Comparison of ENCODE assay signal across 7 mouse cellular contexts in genomic region chr11:74870991-74871622, GRCm38 (mm10). TPM values are rescaled to one million over a fixed set of nuclear protein-coding genes. Genes with fewer than 3 reads are reported as not detected.
A peak's percentile ranks its signal among the peaks of the same experiment; 100 is the strongest.
DNase-seq lines count a peak whose midpoint lies in the region; ATAC-seq lines count a peak whose summit lies in the region.

No protein-coding gene starts in this region.

- no peaks in the 10 kb centered on the region for H3K27me3 ChIP-seq in midbrain, embryonic 12.5 days
- H3K27me3 ChIP-seq in midbrain, embryonic 10.5 days (ENCODE audit: low read depth, poor library complexity, severe bottlenecking), result no peaks in the 10 kb centered on the region
- H3K27me3 ChIP-seq in forebrain, embryonic 16.5 days (replicated peaks; ENCODE audit: control insufficient read depth, insufficient read depth, low read length), result no peaks in the 10 kb centered on the region
- no peaks in the 10 kb centered on the region for H3K27me3 ChIP-seq in neural tube, embryonic 14.5 days (ENCODE audit: control insufficient read depth, insufficient read depth, low read length)

- peak overlapping the region; percentile 68 for H3K27ac ChIP-seq in midbrain, embryonic 12.5 days (replicated peaks)
- no peak overlapping the region for H3K27ac ChIP-seq in midbrain, embryonic 10.5 days (replicated peaks)
- H3K27ac ChIP-seq in forebrain, embryonic 16.5 days (ENCODE audit: low read length), result no peak overlapping the region
- H3K27ac ChIP-seq in neural tube, embryonic 14.5 days (ENCODE audit: low read depth, low read length), result peak overlapping the region; percentile 62; the same call in 1 of the 2 replicates

- H3K36me3 ChIP-seq in midbrain, embryonic 12.5 days, result peaks cover 22% of the 10 kb centered on the region
- H3K36me3 ChIP-seq in midbrain, embryonic 10.5 days, result peaks cover 28% of the 10 kb centered on the region
- no peaks in the 10 kb centered on the region; the same call in 1 of the 2 replicates for H3K36me3 ChIP-seq in forebrain, embryonic 16.5 days (ENCODE audit: control insufficient read depth, insufficient read depth)
- peaks cover 12% of the 10 kb centered on the region; the same call in 1 of the 2 replicates for H3K36me3 ChIP-seq in neural tube, embryonic 14.5 days (ENCODE audit: control insufficient read depth, insufficient read depth, low read length)

- no peak overlapping the region for H3K4me3 ChIP-seq in midbrain, embryonic 12.5 days
- H3K4me3 ChIP-seq in midbrain, embryonic 10.5 days, result no peak overlapping the region
- no peak overlapping the region for H3K4me3 ChIP-seq in forebrain, embryonic 16.5 days (replicated peaks; ENCODE audit: low read length)
- no peak overlapping the region for H3K4me3 ChIP-seq in neural tube, embryonic 14.5 days (ENCODE audit: low read depth, low read length)

- no peaks in the 10 kb centered on the region for H3K9me3 ChIP-seq in midbrain, embryonic 12.5 days
- no peaks in the 10 kb centered on the region for H3K9me3 ChIP-seq in midbrain, embryonic 10.5 days (replicated peaks)
- no peaks in the 10 kb centered on the region for H3K9me3 ChIP-seq in forebrain, embryonic 16.5 days (ENCODE audit: control insufficient read depth, low read length)
- H3K9me3 ChIP-seq in neural tube, embryonic 14.5 days (ENCODE audit: control insufficient read depth, low read length), result no peaks in the 10 kb centered on the region

- no peak for ATAC-seq in midbrain, embryonic 12.5 days (ENCODE audit: low FRiP score, low read depth)
- ATAC-seq in forebrain, embryonic 16.5 days, result peak; percentile 42; the same call in 1 of the 2 replicates
- 0 out of 2 replicates have a peak, but pooled peaks have one; percentile 16 for ATAC-seq in neural tube, embryonic 14.5 days (ENCODE audit: low read depth)

- WGBS in midbrain, embryonic 12.5 days, result 33% methylated on average over 12 of the region's 12 CpGs
- WGBS in midbrain, embryonic 10.5 days, result 32% methylated on average over 12 of the region's 12 CpGs
- 13% methylated on average over 12 of the region's 12 CpGs for WGBS in forebrain, embryonic 16.5 days
- WGBS in neural tube, embryonic 14.5 days, result 12% methylated on average over 12 of the region's 12 CpGs

- no peak overlapping the region for H3K9ac ChIP-seq in midbrain, embryonic 12.5 days (replicated peaks)
- H3K9ac ChIP-seq in forebrain, embryonic 16.5 days (replicated peaks; ENCODE audit: low read depth, low read length), result no peak overlapping the region; the same call in 1 of the 2 replicates
- H3K9ac ChIP-seq in neural tube, embryonic 14.5 days (replicated peaks; ENCODE audit: low read depth, low read length), result no peak overlapping the region

- H3K4me2 ChIP-seq in midbrain, embryonic 12.5 days (replicated peaks), result no peak overlapping the region
- H3K4me2 ChIP-seq in forebrain, embryonic 16.5 days (ENCODE audit: low read length), result no peak overlapping the region
- no peak overlapping the region for H3K4me2 ChIP-seq in neural tube, embryonic 14.5 days (ENCODE audit: low read depth, low read length)

- no peak for DNase-seq in midbrain, embryonic 10.5 days (ENCODE audit: low spot score)
- DNase-seq in layer of hippocampus, postnatal 14 days (ENCODE audit: low spot score in 2 of 2), result peak; percentile 60 to 61
- DNase-seq in liver, result no peak
- no peak for DNase-seq in cerebellum, adult 11 months

- peaks cover 26% of the 10 kb centered on the region for H3K4me1 ChIP-seq in midbrain, embryonic 12.5 days
- H3K4me1 ChIP-seq in midbrain, embryonic 10.5 days, result peaks cover 10% of the 10 kb centered on the region
- peaks cover 18% of the 10 kb centered on the region for H3K4me1 ChIP-seq in forebrain, embryonic 16.5 days (replicated peaks; ENCODE audit: control insufficient read depth, insufficient read depth, low read length)
- H3K4me1 ChIP-seq in neural tube, embryonic 14.5 days (ENCODE audit: control insufficient read depth, insufficient read depth, low read length), result peaks cover 28% of the 10 kb centered on the region

RNA-seq across cellular contexts. Expression of gene Sgsm2, which starts 25.8 kb away (rescaled TPM):
- 16.2 and 19.0 TPM in 2 replicates for polyA plus RNA-seq in midbrain, embryonic 12.5 days (2016; fragmentation: Nextera tagmentation; extraction: Ambion mirVana)
- polyA plus RNA-seq in midbrain, embryonic 10.5 days (2016; fragmentation: Nextera tagmentation; extraction: Ambion mirVana), result 7.6 and 9.5 TPM in 2 replicates
- 13.1 and 18.2 TPM in 2 replicates for polyA plus RNA-seq in forebrain, embryonic 16.5 days (2015; fragmentation: Nextera tagmentation; extraction: Ambion mirVana)
- 10 to 100 TPM; 69.6 to 73.0 TPM for total RNA-seq in layer of hippocampus, postnatal 14 days (2021)
- 25.3 and 28.7 TPM in 2 replicates for polyA plus RNA-seq in neural tube, embryonic 14.5 days (2014; fragmentation: Nextera tagmentation; extraction: Ambion mirVana)

RNA-seq across cellular contexts. Expression of gene Tsr1, which starts 26.8 kb away (rescaled TPM):
- polyA plus RNA-seq in midbrain, embryonic 12.5 days (2016; fragmentation: Nextera tagmentation; extraction: Ambion mirVana), result 36.0 and 36.4 TPM in 2 replicates
- polyA plus RNA-seq in midbrain, embryonic 10.5 days (2016; fragmentation: Nextera tagmentation; extraction: Ambion mirVana), result 46.3 and 49.7 TPM in 2 replicates
- polyA plus RNA-seq in forebrain, embryonic 16.5 days (2015; fragmentation: Nextera tagmentation; extraction: Ambion mirVana), result 38.0 and 41.5 TPM in 2 replicates
- total RNA-seq in layer of hippocampus, postnatal 14 days (2021), result 10 to 100 TPM; 35.8 to 37.0 TPM
- 27.9 and 40.6 TPM in 2 replicates for polyA plus RNA-seq in neural tube, embryonic 14.5 days (2014; fragmentation: Nextera tagmentation; extraction: Ambion mirVana)

RNA-seq across cellular contexts. Expression of gene Mnt, which starts 40.4 kb away (rescaled TPM):
- 8.7 TPM in 2 replicates for polyA plus RNA-seq in midbrain, embryonic 12.5 days (2016; fragmentation: Nextera tagmentation; extraction: Ambion mirVana)
- polyA plus RNA-seq in midbrain, embryonic 10.5 days (2016; fragmentation: Nextera tagmentation; extraction: Ambion mirVana), result 4.2 and 5.5 TPM in 2 replicates
- 8.6 and 9.2 TPM in 2 replicates for polyA plus RNA-seq in forebrain, embryonic 16.5 days (2015; fragmentation: Nextera tagmentation; extraction: Ambion mirVana)
- 10 to 100 TPM; 28.4 to 29.6 TPM for total RNA-seq in layer of hippocampus, postnatal 14 days (2021)
- 7.6 and 9.4 TPM in 2 replicates for polyA plus RNA-seq in neural tube, embryonic 14.5 days (2014; fragmentation: Nextera tagmentation; extraction: Ambion mirVana)

RNA-seq across cellular contexts. Expression of gene Smg6, which starts 54.5 kb away (rescaled TPM):
- 22.6 and 25.8 TPM in 2 replicates for polyA plus RNA-seq in midbrain, embryonic 12.5 days (2016; fragmentation: Nextera tagmentation; extraction: Ambion mirVana)
- 17.8 and 20.7 TPM in 2 replicates for polyA plus RNA-seq in midbrain, embryonic 10.5 days (2016; fragmentation: Nextera tagmentation; extraction: Ambion mirVana)
- 18.6 and 19.2 TPM in 2 replicates for polyA plus RNA-seq in forebrain, embryonic 16.5 days (2015; fragmentation: Nextera tagmentation; extraction: Ambion mirVana)
- 10 to 100 TPM; 23.8 to 24.9 TPM for total RNA-seq in layer of hippocampus, postnatal 14 days (2021)
- 13.7 and 15.7 TPM in 2 replicates for polyA plus RNA-seq in neural tube, embryonic 14.5 days (2014; fragmentation: Nextera tagmentation; extraction: Ambion mirVana)

RNA-seq across cellular contexts. Expression of gene Srr, which starts 54.6 kb away (rescaled TPM):
- 27.5 and 28.1 TPM in 2 replicates for polyA plus RNA-seq in midbrain, embryonic 12.5 days (2016; fragmentation: Nextera tagmentation; extraction: Ambion mirVana)
- polyA plus RNA-seq in midbrain, embryonic 10.5 days (2016; fragmentation: Nextera tagmentation; extraction: Ambion mirVana), result 14.4 and 19.5 TPM in 2 replicates
- 44.5 and 46.5 TPM in 2 replicates for polyA plus RNA-seq in forebrain, embryonic 16.5 days (2015; fragmentation: Nextera tagmentation; extraction: Ambion mirVana)
- 10 to 100 TPM; 94.4 to 98.0 TPM for total RNA-seq in layer of hippocampus, postnatal 14 days (2021)
- 41.6 and 45.8 TPM in 2 replicates for polyA plus RNA-seq in neural tube, embryonic 14.5 days (2014; fragmentation: Nextera tagmentation; extraction: Ambion mirVana)

Comparison
In these comparisons a context has a peak if more than half of its experiments do, and no peak if none do; other contexts are left out.
1. H3K27ac ChIP-seq: peak in midbrain, embryonic 12.5 days (single experiment) and neural tube, embryonic 14.5 days (single experiment); none in midbrain, embryonic 10.5 days (single experiment) and forebrain, embryonic 16.5 days (single experiment).
2. DNase-seq: peak in layer of hippocampus, postnatal 14 days (2 of 2); none in midbrain, embryonic 10.5 days (single experiment), liver (single experiment) and cerebellum, adult 11 months (single experiment).